Mouse (Mus musculus): ENCODE results near the gene Ebf1.

GRCm38 (mm10) chr11:44841127-44842056, 224.3 kb downstream of the Ebf1 start:
- no peak for TF ChIP-seq CTCF (IDR thresholded peaks at IDR 0.05; ENCODE audit: low read depth)
- TF ChIP-seq EP300 (optimal IDR thresholded peaks at IDR 0.05): no peak

Data from stomach, postnatal 0 days (tissue).